In the genomic region with DNA sequence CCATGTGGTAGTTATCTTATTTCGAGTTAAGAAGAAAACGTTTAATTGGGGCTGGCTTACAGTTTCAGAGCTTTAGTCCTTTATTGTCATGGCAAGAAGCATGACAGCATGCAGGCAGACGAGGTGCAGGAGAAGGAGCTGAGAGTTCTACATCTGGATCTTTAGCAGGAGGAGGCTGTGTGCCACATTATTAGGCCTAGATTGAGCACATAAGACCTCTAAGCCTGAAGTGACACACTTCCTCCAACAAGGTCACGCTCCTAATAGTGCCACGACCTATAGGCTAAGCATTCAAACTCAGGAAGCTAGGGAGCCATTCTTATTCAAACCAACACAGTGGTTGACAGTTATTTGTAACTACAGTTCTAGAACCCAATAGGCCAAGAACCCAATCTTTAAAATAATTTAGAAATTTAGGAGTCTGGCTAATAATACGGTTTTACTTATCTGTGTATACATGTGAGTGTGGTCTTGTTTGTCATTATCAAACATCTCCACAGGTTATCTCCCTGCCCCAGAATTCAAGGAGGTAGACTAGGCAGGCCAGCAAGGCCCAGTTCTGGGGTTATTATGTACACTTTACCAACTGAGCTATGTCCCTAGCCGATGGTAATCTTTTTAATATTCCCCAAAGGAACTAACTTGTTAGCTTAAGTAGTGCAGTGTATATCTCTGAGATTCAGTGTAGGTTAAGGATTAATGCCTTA, we compare ENCODE assay signal across 11 mouse cellular contexts. TPM values are rescaled to one million over a fixed set of nuclear protein-coding genes. Genes with fewer than 3 reads are reported as not detected.
"Had no signal": no experiment of that assay in that cellular context is flagged by ENCODE, and none has a peak within 500 bp of the region (broad histone marks: within the 10 kb centered on the region; RNA-seq: fewer than 3 reads in every experiment).

No protein-coding gene starts in this region.

- H3K4me3 ChIP-seq: intestine, embryonic 15.5 days; layer of hippocampus, adult 2 months; limb, embryonic 12.5 days; midbrain, embryonic 15.5 days; neural tube, embryonic 12.5 days had no signal

- H3K27me3 ChIP-seq: intestine, embryonic 15.5 days; limb, embryonic 12.5 days; midbrain, embryonic 15.5 days; neural tube, embryonic 12.5 days had no signal

- H3K4me1 ChIP-seq: intestine, embryonic 15.5 days; limb, embryonic 12.5 days; midbrain, embryonic 15.5 days; neural tube, embryonic 12.5 days had no signal

- H3K27ac ChIP-seq: intestine, embryonic 15.5 days; layer of hippocampus, adult 2 months; limb, embryonic 12.5 days; midbrain, embryonic 15.5 days; neural tube, embryonic 12.5 days had no signal

- H3K4me2 ChIP-seq: intestine, embryonic 15.5 days; limb, embryonic 12.5 days; midbrain, embryonic 11.5 days; midbrain, embryonic 15.5 days; neural tube, embryonic 12.5 days had no signal

- H3K9ac ChIP-seq: intestine, embryonic 15.5 days; limb, embryonic 12.5 days; midbrain, embryonic 15.5 days; neural tube, embryonic 12.5 days had no signal

- ATAC-seq: intestine, embryonic 15.5 days; midbrain, embryonic 15.5 days had no signal

- DNase-seq: kidney, adult 2 months; kidney, postnatal 25 days; thymus, adult 2 months; thymus, postnatal 25 days had no signal

- H3K9me3 ChIP-seq: intestine, embryonic 15.5 days; limb, embryonic 12.5 days; midbrain, embryonic 15.5 days; neural tube, embryonic 12.5 days had no signal

RNA-seq across cellular contexts. Expression of a gene that starts 39.1 kb away (rescaled TPM):
- total RNA-seq: monocyte, adult 5-6 weeks had no signal
